27 mouse cellular contexts compared by ENCODE assay signal in the genomic region with DNA sequence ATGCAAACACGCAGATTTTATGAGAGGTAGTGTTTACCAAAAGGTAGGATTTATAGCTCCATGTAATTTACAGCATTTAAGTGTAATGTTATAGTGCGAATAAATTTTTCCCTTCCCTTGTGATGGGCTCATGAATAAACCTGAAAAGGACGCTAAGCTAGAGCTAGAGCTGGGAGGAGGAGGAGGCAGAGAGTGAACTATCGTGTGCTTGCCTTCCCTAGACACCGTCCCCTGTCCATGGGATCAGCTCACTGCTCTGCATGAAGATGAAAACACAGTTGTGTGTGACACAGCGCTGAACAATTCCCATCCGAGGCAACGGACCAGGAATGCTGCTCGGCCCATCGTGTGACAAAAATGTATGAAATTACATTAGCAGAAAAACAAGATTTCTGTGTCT.
"Had no signal": no experiment of that assay in that cellular context is flagged by ENCODE, and none has a peak within 500 bp of the region (broad histone marks: within the 10 kb centered on the region; RNA-seq: fewer than 3 reads in every experiment).

No protein-coding gene starts in this region.

- H3K4me2 ChIP-seq: heart, embryonic 11.5 days; heart, embryonic 13.5 days; heart, embryonic 15.5 days; hindbrain, embryonic 13.5 days; hindbrain, embryonic 15.5 days; kidney, embryonic 15.5 days; limb, embryonic 12.5 days; limb, embryonic 15.5 days; liver, embryonic 12.5 days had no signal

- H3K27me3 ChIP-seq: heart, embryonic 13.5 days; heart, embryonic 15.5 days; kidney, embryonic 15.5 days; limb, embryonic 12.5 days; limb, embryonic 15.5 days; liver, embryonic 12.5 days had no signal

- DNase-seq: gastrocnemius, postnatal 14 days; gastrocnemius, postnatal 36 days; heart, adult 11 months; heart, adult 2 months; heart, postnatal 14 days; heart, postnatal 36 days; kidney, adult 11 months; kidney, adult 2 months; kidney, adult 9 months; kidney, postnatal 14 days; kidney, postnatal 36 days; layer of hippocampus, adult 9-11 months; layer of hippocampus, postnatal 36 days; left cerebral cortex, postnatal 4 days had no signal

- H3K27ac ChIP-seq: heart, adult 2 months; heart, embryonic 13.5 days; heart, embryonic 15.5 days; hindbrain, embryonic 13.5 days; hindbrain, embryonic 15.5 days; hindbrain, postnatal 0 days; kidney, embryonic 15.5 days; kidney, postnatal 0 days; limb, embryonic 12.5 days; limb, embryonic 15.5 days; liver, embryonic 12.5 days; liver, embryonic 14.5 days had no signal

- H3K36me3 ChIP-seq: heart, embryonic 13.5 days; heart, embryonic 15.5 days; hindbrain, embryonic 13.5 days; hindbrain, embryonic 15.5 days; kidney, embryonic 15.5 days; limb, embryonic 12.5 days; limb, embryonic 15.5 days; liver, embryonic 12.5 days had no signal

- ATAC-seq: hindbrain, postnatal 0 days; intestine, embryonic 16.5 days; liver, embryonic 12.5 days had no signal

- H3K9me3 ChIP-seq: heart, embryonic 13.5 days; heart, embryonic 15.5 days; hindbrain, embryonic 13.5 days; hindbrain, embryonic 15.5 days; kidney, embryonic 15.5 days; limb, embryonic 12.5 days; limb, embryonic 15.5 days; liver, embryonic 12.5 days had no signal

- H3K9ac ChIP-seq: heart, embryonic 13.5 days; heart, embryonic 15.5 days; hindbrain, embryonic 13.5 days; hindbrain, embryonic 15.5 days; kidney, embryonic 15.5 days; limb, embryonic 12.5 days; limb, embryonic 15.5 days; liver, embryonic 12.5 days; liver, embryonic 14.5 days had no signal

- H3K4me1 ChIP-seq: heart, embryonic 13.5 days; heart, embryonic 15.5 days; hindbrain, embryonic 13.5 days; kidney, embryonic 15.5 days; limb, embryonic 15.5 days; liver, embryonic 12.5 days had no signal

- H3K4me3 ChIP-seq: heart, adult 2 months; heart, embryonic 13.5 days; heart, embryonic 15.5 days; hindbrain, embryonic 13.5 days; hindbrain, embryonic 15.5 days; kidney, embryonic 15.5 days; limb, embryonic 12.5 days; limb, embryonic 15.5 days; liver, embryonic 12.5 days had no signal
